Mouse (Mus musculus) embryonic fibroblast, embryonic 13.5 days (primary cell): ENCODE measurements around the gene Sult1c1.

ENCODE experiments used
- CTCF ChIP-seq: IDR thresholded peaks from 2 replicates; pipeline ENCODE4 v1.5.1; 2011; ENCODE audit warnings: mild to moderate bottlenecking, control low read depth, low read length, moderate library complexity, borderline replicate concordance; ENCODE audit not compliant: insufficient read depth
- POLR2A ChIP-seq: IDR thresholded peaks from 2 replicates; pipeline ENCODE4 v1.6.1; 2011; ENCODE audit warnings: low read depth, mild to moderate bottlenecking, control low read depth, low read length, moderate library complexity

GRCm38 (mm10) chr17:53940726-53941125 is 49.7 kb downstream of the Sult1c1 start:
- TF ChIP-seq POLR2A, result no peak
- no peak for TF ChIP-seq CTCF
